8 mouse cellular contexts compared by ENCODE assay signal in genomic region chr13:58402003-58402743, GRCm38 (mm10). TPM values are rescaled to one million over a fixed set of nuclear protein-coding genes. Genes with fewer than 3 reads are reported as not detected.
DNase-seq lines count a peak whose midpoint lies in the region; ATAC-seq lines count a peak whose summit lies in the region.

Rmi1 (plus strand) TSS chr13:58402248.

- peak; percentile 97 to 98 for DNase-seq in B cell, adult 2 months
- DNase-seq in brain, adult 2 months (ENCODE audit: low read depth, low spot score), result peak; percentile 99
- DNase-seq in liver, embryonic 11.5 days (ENCODE audit: low spot score), result peak; percentile 97
- DNase-seq in naive thymus-derived CD4-positive, alpha-beta T cell, adult 2 months (ENCODE audit: low read depth), result peak; percentile 99

- H3K4me2 ChIP-seq in heart, embryonic 11.5 days, result peak within 1 kb of the TSS; percentile 66
- H3K4me2 ChIP-seq in kidney, embryonic 16.5 days (replicated peaks; ENCODE audit: low read depth, low read length), result peak within 1 kb of the TSS; percentile 85
- H3K4me2 ChIP-seq in liver, embryonic 11.5 days, result peak within 1 kb of the TSS; percentile 81
- peak within 1 kb of the TSS; percentile 79 for H3K4me2 ChIP-seq in stomach, embryonic 14.5 days (replicated peaks; ENCODE audit: low read depth, low read length)

- H3K9me3 ChIP-seq in heart, embryonic 11.5 days (replicated peaks; ENCODE audit: control insufficient read depth, low read length), result no peaks in the 10 kb centered on the region
- H3K9me3 ChIP-seq in kidney, embryonic 16.5 days (ENCODE audit: low read length), result no peaks in the 10 kb centered on the region
- no peaks in the 10 kb centered on the region for H3K9me3 ChIP-seq in liver, embryonic 11.5 days (ENCODE audit: control insufficient read depth, low read length)
- H3K9me3 ChIP-seq in stomach, embryonic 14.5 days (ENCODE audit: control insufficient read depth, low read depth, low read length), result no peaks in the 10 kb centered on the region

- no peaks in the 10 kb centered on the region for H3K27me3 ChIP-seq in heart, embryonic 11.5 days (ENCODE audit: control insufficient read depth, insufficient read depth, low read length)
- no peaks in the 10 kb centered on the region for H3K27me3 ChIP-seq in kidney, embryonic 16.5 days (ENCODE audit: insufficient read depth, low read length)
- H3K27me3 ChIP-seq in liver, embryonic 11.5 days (replicated peaks; ENCODE audit: control insufficient read depth, insufficient read depth, low read length), result no peaks in the 10 kb centered on the region
- H3K27me3 ChIP-seq in stomach, embryonic 14.5 days (ENCODE audit: control insufficient read depth, insufficient read depth, low read length), result no peaks in the 10 kb centered on the region

- peak within 1 kb of the TSS; percentile 100 for H3K9ac ChIP-seq in heart, embryonic 11.5 days (ENCODE audit: low read depth, low read length)
- H3K9ac ChIP-seq in kidney, embryonic 16.5 days (replicated peaks; ENCODE audit: low read length), result peak within 1 kb of the TSS; percentile 100
- peak within 1 kb of the TSS; percentile 100 for H3K9ac ChIP-seq in liver, embryonic 11.5 days (ENCODE audit: low read depth, low read length)
- H3K9ac ChIP-seq in stomach, embryonic 14.5 days (replicated peaks; ENCODE audit: low read depth, low read length), result peak within 1 kb of the TSS; percentile 100

- H3K4me1 ChIP-seq in heart, embryonic 11.5 days (ENCODE audit: control insufficient read depth, insufficient read depth, low read length), result 0 out of 2 replicates have a peak, but pooled peaks cover 3% of the 10 kb centered on the region
- H3K4me1 ChIP-seq in kidney, embryonic 16.5 days (ENCODE audit: insufficient read depth, low read length), result peaks cover 13% of the 10 kb centered on the region
- H3K4me1 ChIP-seq in liver, embryonic 11.5 days (replicated peaks; ENCODE audit: control insufficient read depth, insufficient read depth, low read length), result peaks cover 10% of the 10 kb centered on the region
- H3K4me1 ChIP-seq in stomach, embryonic 14.5 days (ENCODE audit: control insufficient read depth, insufficient read depth, low read length), result peaks cover 11% of the 10 kb centered on the region; the same call in 1 of the 2 replicates

- H3K36me3 ChIP-seq in heart, embryonic 11.5 days (ENCODE audit: control insufficient read depth, insufficient read depth, low read length), result peaks cover 4% of the 10 kb centered on the region; the same call in 1 of the 2 replicates
- H3K36me3 ChIP-seq in kidney, embryonic 16.5 days (ENCODE audit: insufficient read depth, low read length), result peaks cover 13% of the 10 kb centered on the region; the same call in 1 of the 2 replicates
- peaks cover 12% of the 10 kb centered on the region for H3K36me3 ChIP-seq in liver, embryonic 11.5 days (ENCODE audit: control insufficient read depth, insufficient read depth, low read length)
- H3K36me3 ChIP-seq in stomach, embryonic 14.5 days (ENCODE audit: control insufficient read depth, insufficient read depth, low read length), result peaks cover 21% of the 10 kb centered on the region

- peak within 1 kb of the TSS; percentile 99 for H3K4me3 ChIP-seq in heart, embryonic 11.5 days (ENCODE audit: low read depth, low read length)
- H3K4me3 ChIP-seq in kidney, embryonic 16.5 days (ENCODE audit: low read length), result peak within 1 kb of the TSS; percentile 73
- H3K4me3 ChIP-seq in liver, embryonic 11.5 days (ENCODE audit: low read depth, low read length), result peak within 1 kb of the TSS; percentile 100
- peak within 1 kb of the TSS; percentile 98 for H3K4me3 ChIP-seq in stomach, embryonic 14.5 days (ENCODE audit: low read depth, low read length)

- H3K27ac ChIP-seq in heart, embryonic 11.5 days (ENCODE audit: low read depth, low read length), result peak within 1 kb of the TSS; percentile 99
- H3K27ac ChIP-seq in kidney, embryonic 16.5 days (ENCODE audit: low read length), result peak within 1 kb of the TSS; percentile 98
- peak within 1 kb of the TSS; percentile 97 for H3K27ac ChIP-seq in liver, embryonic 11.5 days (ENCODE audit: low read depth, low read length)
- peak within 1 kb of the TSS; percentile 99 for H3K27ac ChIP-seq in stomach, embryonic 14.5 days (ENCODE audit: low read length)

- ATAC-seq in erythroblast, adult 5-6 weeks (replicated peaks; ENCODE audit: low FRiP score, poor library complexity, severe bottlenecking), result peak; percentile 91
- peak; percentile 91 for ATAC-seq in heart, embryonic 11.5 days (replicated peaks; ENCODE audit: insufficient number of reproducible peaks, low FRiP score, low TSS enrichment)
- peak; percentile 96 for ATAC-seq in kidney, embryonic 16.5 days (ENCODE audit: low FRiP score, low TSS enrichment)
- ATAC-seq in liver, embryonic 11.5 days (replicated peaks; ENCODE audit: low FRiP score), result peak; percentile 92
- peak; percentile 92 for ATAC-seq in stomach, embryonic 14.5 days (ENCODE audit: insufficient number of reproducible peaks, insufficient read depth, low FRiP score, low read depth)

- under 1% methylated on average over 75 of the region's 91 CpGs for WGBS in heart, embryonic 11.5 days (ENCODE audit: insufficient replicate concordance)
- WGBS in kidney, embryonic 16.5 days, result under 1% methylated on average over 83 of the region's 91 CpGs
- under 1% methylated on average over 90 of the region's 91 CpGs for WGBS in liver, embryonic 11.5 days
- WGBS in stomach, embryonic 14.5 days, result under 1% methylated on average over 90 of the region's 91 CpGs

RNA-seq across cellular contexts. Expression of gene Rmi1, which starts in this region (rescaled TPM):
- 12.7 and 15.8 TPM in 2 replicates for total RNA-seq in erythroblast, adult 5-6 weeks (2015; ENCODE audit: low replicate concordance)
- 10.2 and 10.5 TPM in 2 replicates for total RNA-seq in erythroblast, adult 5-6 weeks (2017; ENCODE audit: low replicate concordance)
- polyA plus RNA-seq in heart, embryonic 11.5 days (2014; fragmentation: Nextera tagmentation; extraction: Ambion mirVana), result 22.7 and 24.1 TPM in 2 replicates
- 23.2 and 25.7 TPM in 2 replicates for polyA plus RNA-seq in kidney, embryonic 16.5 days (2015; fragmentation: Nextera tagmentation; extraction: Ambion mirVana)
- polyA plus RNA-seq in liver, embryonic 11.5 days (2014; fragmentation: Nextera tagmentation; extraction: Ambion mirVana), result 32.6 and 32.9 TPM in 2 replicates
- 24.8 and 27.6 TPM in 2 replicates for polyA plus RNA-seq in stomach, embryonic 14.5 days (2014; fragmentation: Nextera tagmentation; extraction: Ambion mirVana)

Comparison
In these comparisons a context has a peak if more than half of its experiments do, and no peak if none do; other contexts are left out.
1. Peak in every context shown above with its lines: DNase-seq, ATAC-seq, H3K4me3 ChIP-seq and H3K27ac ChIP-seq.